Mouse (Mus musculus) adrenal gland, postnatal 0 days (tissue): ENCODE data around the gene Ret. TPM values are rescaled to one million over a fixed set of nuclear protein-coding genes. Genes with fewer than 3 reads are reported as not detected.

Experiments
- polyA plus RNA-seq: library from polyadenylated mRNA; unstranded; fragments of >200 nt; fragmentation: Nextera tagmentation; extraction: Ambion mirVana; gene quantifications from 2 replicates; pipeline ENCODE4 v1.2.1, GENCODE M21; 2015

The Ret gene
- polyA plus RNA-seq: 4.1 and 8.9 TPM in 2 replicates

DNA sequence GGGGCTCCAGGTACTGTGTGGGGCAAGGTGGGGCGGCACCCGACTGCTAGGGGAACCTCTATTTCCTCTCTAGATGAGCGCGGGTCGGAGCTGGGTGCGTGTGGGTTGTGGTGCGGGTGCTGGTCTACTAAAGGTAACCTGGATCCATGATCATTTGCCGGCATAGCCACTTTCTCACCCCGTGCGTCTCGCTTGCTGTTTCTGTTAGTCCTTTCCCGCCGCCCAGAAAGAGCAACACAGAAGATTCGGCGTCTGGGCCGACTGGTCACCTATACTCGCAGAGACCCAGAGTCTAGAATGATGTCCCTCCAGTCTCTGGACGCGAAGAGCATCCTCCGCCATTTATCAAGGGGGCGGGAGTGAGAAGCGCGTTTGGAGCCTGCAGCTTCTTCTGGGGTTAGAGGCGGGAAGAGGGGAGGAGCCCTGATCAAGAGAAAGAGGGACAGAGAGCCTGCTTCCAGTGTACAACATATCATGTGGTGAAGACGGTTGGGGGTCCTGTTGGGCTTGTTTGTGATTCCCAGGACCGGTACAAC lies at the start of gene Ret:
Ret (minus strand) TSS at position 279 of the 536 bp plus-strand sequence.

DNA sequence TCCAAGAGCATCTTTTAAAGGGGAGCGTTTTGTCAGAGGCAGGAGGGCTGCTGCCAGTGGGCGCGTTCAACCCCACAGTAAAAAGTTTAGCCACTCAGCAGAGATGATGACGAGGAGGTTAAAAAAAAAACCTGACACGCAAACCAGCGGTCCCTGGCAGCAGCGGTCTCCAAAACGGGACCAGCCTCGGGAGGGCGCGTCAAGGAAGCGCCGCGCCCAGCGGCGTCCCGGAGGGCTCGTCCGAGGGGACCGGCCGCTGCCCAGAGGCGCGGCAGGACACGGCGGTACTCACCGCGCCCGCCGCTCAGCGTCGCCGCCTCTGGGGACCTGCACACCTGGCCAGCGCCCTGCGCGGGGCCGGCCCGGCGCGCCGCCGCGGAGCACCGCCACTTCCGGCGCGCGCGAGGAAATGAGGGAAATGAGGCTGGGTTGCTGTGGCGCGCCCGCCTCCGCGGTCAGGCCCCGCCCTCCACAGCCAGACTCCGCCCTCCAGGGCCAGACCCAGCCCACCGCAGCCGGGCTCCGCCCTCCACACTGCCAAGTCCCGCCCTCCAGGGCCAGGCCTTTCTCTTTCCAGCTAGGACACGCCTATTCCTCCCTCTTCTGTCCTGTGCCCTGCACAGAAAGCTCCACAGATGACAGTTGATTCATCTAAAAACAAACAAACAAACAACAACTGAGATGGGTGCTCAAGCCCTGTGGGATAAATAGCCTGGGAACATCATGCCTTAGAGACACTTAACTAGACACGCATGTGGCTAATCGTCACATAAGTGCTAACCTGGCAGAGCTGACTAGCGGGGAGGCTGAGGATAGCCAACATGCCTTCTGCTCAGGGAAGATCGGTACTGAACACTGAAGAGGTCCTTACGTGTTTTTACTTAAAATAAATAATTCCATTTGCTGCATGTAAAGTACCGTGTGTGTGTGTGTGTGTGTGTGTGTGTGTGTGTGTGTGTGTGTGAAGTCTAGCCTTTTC lies 58.5 kb downstream of the Ret start, which contains the start of gene Csgalnact2:
Csgalnact2 (minus strand) TSS at position 410 of the 979 bp plus-strand sequence.

Other genes with a start within 250 kb of the Ret start
- 0.22 and 0.41 TPM in 2 replicates for gene Rasgef1a, start 186.3 kb downstream of the Ret start, polyA plus RNA-seq
- 13.1 and 16.6 TPM in 2 replicates for gene Csgalnact2, start 58.6 kb downstream of the Ret start, polyA plus RNA-seq
- 8.0 and 11.0 TPM in 2 replicates for gene Bms1, start 221.8 kb upstream of the Ret start, polyA plus RNA-seq